Mouse (Mus musculus) spleen, adult 2 months (tissue): ENCODE measurements at regions not wholly inside any gene's neighbourhood (a gene's known extent, or its start where the extent isn't known, plus 50 kb on each side); places are given as distances from the start of the nearest gene placed in this dataset.

Experiments
- CTCF ChIP-seq: fragments of 200-500 bp; IDR thresholded peaks from 2 replicates; pipeline ENCODE4 v1.5.1; 2011; ENCODE audit warnings: mild to moderate bottlenecking, inconsistent platforms; ENCODE audit not compliant: insufficient read depth, insufficient read length, insufficient replicate concordance; ENCODE audit errors: extremely low read depth
- POLR2A ChIP-seq: fragments of 200-500 bp; IDR thresholded peaks from 2 replicates; pipeline ENCODE4 v1.6.1; 2011; ENCODE audit warnings: low read depth, low read length, inconsistent platforms

DNA sequence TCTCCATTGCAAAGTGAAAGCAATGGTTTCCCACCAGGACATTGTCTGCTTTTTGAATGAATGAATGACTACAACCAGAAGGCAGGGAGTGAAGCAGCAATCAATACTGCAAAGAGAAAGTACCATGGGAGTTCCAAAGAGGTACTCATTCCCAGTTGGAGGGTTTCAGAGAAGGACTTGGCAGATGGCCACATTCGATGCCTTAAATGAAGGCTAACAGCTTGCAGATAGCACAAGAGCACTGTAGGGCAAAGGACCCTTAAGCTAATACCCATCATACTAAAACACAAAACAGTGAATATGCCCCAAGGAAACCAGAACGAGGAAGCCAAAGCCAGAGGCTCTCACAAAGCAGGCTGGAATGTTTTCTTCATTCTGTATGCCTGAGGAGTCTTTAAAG lies 188.2 kb upstream of the 1700056E22Rik start:
- no peak for TF ChIP-seq POLR2A
- no peak for TF ChIP-seq CTCF
